Mouse (Mus musculus) midbrain, embryonic 12.5 days (tissue): Measurements from ENCODE around the gene Btbd10. TPM values are rescaled to one million over a fixed set of nuclear protein-coding genes. Genes with fewer than 3 reads are reported as not detected.

ENCODE experiments used
- polyA plus RNA-seq: library from polyadenylated mRNA; unstranded; fragments of >200 nt; fragmentation: Nextera tagmentation; extraction: Ambion mirVana; gene quantifications from 2 replicates; pipeline ENCODE4 v1.2.1, GENCODE M21; 2016

Gene Btbd10
- polyA plus RNA-seq, 1 experiment from 2014 or later, result 39.8 TPM

Other genes starting within 250 kb of the Btbd10 start
- 6.6 and 7.8 TPM in 2 replicates for gene Arntl, start 161.9 kb downstream of the Btbd10 start, polyA plus RNA-seq
- not detected in 2 replicates for gene Pth, start 19.2 kb upstream of the Btbd10 start, polyA plus RNA-seq
- 87.8 and 89.1 TPM in 2 replicates for gene Far1, start 144.4 kb upstream of the Btbd10 start, polyA plus RNA-seq